Mouse (Mus musculus): ENCODE measurements around the gene Slc39a3. TPM values are rescaled to one million over a fixed set of nuclear protein-coding genes. Genes with fewer than 3 reads are reported as not detected.

The Slc39a3 gene
- polyA plus RNA-seq, 2 experiments from 2014 or later: 3.3 to 4.7 TPM

DNA sequence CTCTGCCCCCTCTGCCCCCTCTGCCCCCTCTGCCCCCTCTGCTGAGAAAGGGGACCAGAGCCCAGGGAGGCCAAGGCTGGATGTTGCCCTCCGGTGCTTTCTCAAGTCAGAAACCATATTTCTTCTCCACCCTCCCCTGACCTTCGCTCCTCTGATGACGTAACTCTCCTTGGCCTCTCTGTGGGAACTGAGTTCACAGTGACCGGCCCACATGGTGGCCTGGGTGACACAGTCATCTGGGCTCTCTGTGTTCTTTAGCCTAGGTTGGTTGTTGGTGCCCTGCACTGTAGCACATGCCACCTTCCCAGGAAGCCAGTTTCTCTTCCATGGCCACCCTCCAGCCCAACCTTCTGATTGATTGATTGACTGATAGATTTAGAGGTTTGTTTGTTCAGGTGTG is 54.8 kb downstream of the Slc39a3 start:
- ATAC-seq: no peak

DNA sequence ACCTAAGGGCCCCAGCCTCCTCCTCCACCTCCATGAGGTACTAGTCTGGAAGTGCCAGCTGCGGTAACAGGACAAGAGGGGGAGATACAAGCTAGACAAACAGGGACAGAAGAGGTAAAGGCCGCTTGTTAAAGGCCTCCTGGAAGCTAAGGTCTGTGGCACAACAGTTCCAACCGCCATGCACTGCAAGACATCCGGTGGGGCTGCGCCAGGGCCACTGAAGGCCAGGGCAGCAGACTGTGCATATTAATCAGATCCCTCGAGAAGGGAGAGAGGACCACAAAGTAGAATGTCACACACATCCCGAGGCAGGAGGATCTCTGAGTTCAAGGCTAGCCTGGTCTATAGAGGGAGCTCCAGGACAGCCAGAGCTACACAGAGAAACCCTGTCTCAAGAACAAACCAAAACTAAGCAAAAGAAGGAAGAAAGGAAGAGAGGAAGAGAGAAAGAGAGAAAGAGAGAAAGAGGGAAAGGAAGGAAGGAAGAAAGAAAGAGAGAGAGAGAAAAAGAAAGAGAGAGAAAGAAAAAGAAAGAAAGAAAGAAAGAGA is 55.6 kb downstream of the Slc39a3 start:
- ATAC-seq: no peak

Other genes starting within 250 kb of the Slc39a3 start
- gene Sf3a2, start 239.2 kb downstream of the Slc39a3 start, polyA plus RNA-seq (2017; shearing (Covaris generic)): 10 to 100 TPM; 12.3 to 13.2 TPM
- gene Plekhj1, start 238.8 kb downstream of the Slc39a3 start, polyA plus RNA-seq (2017; shearing (Covaris generic)): 100 to 1,000 TPM; 106 to 120 TPM
- not detected for gene Amh, start 232.2 kb downstream of the Slc39a3 start, polyA plus RNA-seq (2017; shearing (Covaris generic))
- gene Jsrp1, start 223.9 kb downstream of the Slc39a3 start, polyA plus RNA-seq (2017; shearing (Covaris generic)): not detected
- 1,000 to 10,000 TPM; 1,727 to 2,219 TPM for gene Oaz1, start 210.8 kb downstream of the Slc39a3 start, polyA plus RNA-seq (2017; shearing (Covaris generic))
- not detected for gene Lingo3, start 193.4 kb downstream of the Slc39a3 start, polyA plus RNA-seq (2017; shearing (Covaris generic))
- 100 to 1,000 TPM; 198 to 233 TPM for gene Lsm7, start 182.2 kb downstream of the Slc39a3 start, polyA plus RNA-seq (2017; shearing (Covaris generic))
- gene Sppl2b, start 182.2 kb downstream of the Slc39a3 start, polyA plus RNA-seq (2017; shearing (Covaris generic)): 10 to 100 TPM; 12.2 to 22.2 TPM
- gene Tmprss9, start 165.6 kb downstream of the Slc39a3 start, polyA plus RNA-seq (2017; shearing (Covaris generic)): not detected
- gene Timm13, start 136.5 kb downstream of the Slc39a3 start, polyA plus RNA-seq (2017; shearing (Covaris generic)): 100 to 1,000 TPM; 212 to 257 TPM
- 1 to 10 TPM; 3.3 to 4.7 TPM for gene Lmnb2, start 119.2 kb downstream of the Slc39a3 start, polyA plus RNA-seq (2017; shearing (Covaris generic))
- gene Gadd45b, start 107.4 kb downstream of the Slc39a3 start, polyA plus RNA-seq (2017; shearing (Covaris generic)): 10 to 100 TPM; 25.3 to 38.9 TPM
- under 1 TPM in 1 of 2 experiments, not detected in 1; 0.54 TPM for gene Gng7, start 22.5 kb downstream of the Slc39a3 start, polyA plus RNA-seq (2017; shearing (Covaris generic))
- gene Diras1, start 11.8 kb downstream of the Slc39a3 start, polyA plus RNA-seq (2017; shearing (Covaris generic)): not detected
- gene Sgta, start 22.8 kb upstream of the Slc39a3 start, polyA plus RNA-seq (2017; shearing (Covaris generic)): 100 to 1,000 TPM in 1 of 2 experiments, 10 to 100 TPM in 1; 78.9 to 148 TPM
- 1 to 10 TPM; 2.0 to 2.5 TPM for gene Thop1, start 32.6 kb upstream of the Slc39a3 start, polyA plus RNA-seq (2017; shearing (Covaris generic))
- not detected for gene Creb3l3, start 61.4 kb upstream of the Slc39a3 start, polyA plus RNA-seq (2017; shearing (Covaris generic))
- 10 to 100 TPM; 21.5 to 28.1 TPM for gene Map2k2, start 68.5 kb upstream of the Slc39a3 start, polyA plus RNA-seq (2017; shearing (Covaris generic))
- gene Zbtb7a, start 97.8 kb upstream of the Slc39a3 start, polyA plus RNA-seq (2017; shearing (Covaris generic)): 10 to 100 TPM in 1 of 2 experiments, 1 to 10 TPM in 1; 6.5 to 11.3 TPM
- 10 to 100 TPM; 17.1 to 20.0 TPM for gene Pias4, start 130.5 kb upstream of the Slc39a3 start, polyA plus RNA-seq (2017; shearing (Covaris generic))
- 1,000 to 10,000 TPM in 1 of 2 experiments, 100 to 1,000 TPM in 1; 934 to 1,665 TPM for gene Eef2, start 139.2 kb upstream of the Slc39a3 start, polyA plus RNA-seq (2017; shearing (Covaris generic))
- gene Dapk3, start 145.6 kb upstream of the Slc39a3 start, polyA plus RNA-seq (2017; shearing (Covaris generic)): 1 to 10 TPM; 1.3 to 2.6 TPM
- not detected for gene 4930442H23Rik, start 146.4 kb upstream of the Slc39a3 start, polyA plus RNA-seq (2017; shearing (Covaris generic))
- under 1 TPM; 0.31 to 0.44 TPM for gene Nmrk2, start 164.6 kb upstream of the Slc39a3 start, polyA plus RNA-seq (2017; shearing (Covaris generic))
- gene Atcay, start 193.4 kb upstream of the Slc39a3 start, polyA plus RNA-seq (2017; shearing (Covaris generic)): 1 to 10 TPM; 4.0 to 6.2 TPM
- 1 to 10 TPM; 1.6 to 1.7 TPM for gene Zfr2, start 195.7 kb upstream of the Slc39a3 start, polyA plus RNA-seq (2017; shearing (Covaris generic))
- gene Matk, start 215.5 kb upstream of the Slc39a3 start, polyA plus RNA-seq (2017; shearing (Covaris generic)): 100 to 1,000 TPM in 1 of 2 experiments, 10 to 100 TPM in 1; 63.6 to 103 TPM
- gene Mrpl54, start 229.5 kb upstream of the Slc39a3 start, polyA plus RNA-seq (2017; shearing (Covaris generic)): 100 to 1,000 TPM; 111 to 132 TPM
- 10 to 100 TPM; 12.5 to 14.8 TPM for gene Apba3, start 229.5 kb upstream of the Slc39a3 start, polyA plus RNA-seq (2017; shearing (Covaris generic))

All from CD4-positive, CD25-positive, alpha-beta regulatory T cell, adult 4 months (primary cell).